Comparison of ENCODE assay signal across 19 mouse cellular contexts in genomic region chr8:64406775-64407490, GRCm38 (mm10).
DNase-seq lines count a peak whose midpoint lies in the region; ATAC-seq lines count a peak whose summit lies in the region.
"Had no signal": no experiment of that assay in that cellular context is flagged by ENCODE, and none has a peak within 500 bp of the region (broad histone marks: within the 10 kb centered on the region; RNA-seq: fewer than 3 reads in every experiment).

No protein-coding gene starts in this region.

- no peak overlapping the region for H3K9ac ChIP-seq in neural tube, embryonic 11.5 days (ENCODE audit: low read length)
- H3K9ac ChIP-seq: hindbrain, embryonic 12.5 days; kidney, embryonic 15.5 days; midbrain, embryonic 13.5 days had no signal

- H3K27ac ChIP-seq in neural tube, embryonic 11.5 days (ENCODE audit: low read depth, low read length), result no peak overlapping the region
- H3K27ac ChIP-seq in embryonic facial prominence, embryonic 10.5 days (replicated peaks), result no peak overlapping the region
- H3K27ac ChIP-seq: heart, embryonic 10.5 days; hindbrain, embryonic 12.5 days; kidney, embryonic 15.5 days; macrophage; midbrain, embryonic 13.5 days had no signal

- H3K9me3 ChIP-seq in neural tube, embryonic 11.5 days (ENCODE audit: control insufficient read depth, low read length), result no peaks in the 10 kb centered on the region
- H3K9me3 ChIP-seq in embryonic facial prominence, embryonic 10.5 days, result no peaks in the 10 kb centered on the region
- H3K9me3 ChIP-seq: heart, embryonic 10.5 days; hindbrain, embryonic 12.5 days; kidney, embryonic 15.5 days; midbrain, embryonic 13.5 days had no signal

- peak; percentile 23 for DNase-seq in neural tube, embryonic 11.5 days (ENCODE audit: low spot score)
- DNase-seq in neural tube, embryonic 10.5 days (ENCODE audit: extremely low spot score, low spot score), result no peak
- peak; percentile 60 for DNase-seq in embryonic facial prominence, embryonic 10.5 days (ENCODE audit: low spot score)
- peak; percentile 49 for DNase-seq in gastrocnemius, postnatal 14 days
- DNase-seq in thymus, postnatal 14 days, result no peak
- no peak for DNase-seq in cerebellum, adult 11-12 months
- no peak for DNase-seq in heart, adult 9 months (ENCODE audit: low spot score in 2 of 2)
- DNase-seq: adrenal gland, postnatal 14 days; cerebellum, adult 2 months; layer of hippocampus, adult 9-11 months; lung, adult 18-20 months; right cerebral cortex, postnatal 14 days; thymus, postnatal 25 days had no signal

- no peaks in the 10 kb centered on the region for H3K4me1 ChIP-seq in neural tube, embryonic 11.5 days (ENCODE audit: control insufficient read depth, insufficient read depth, low read length)
- no peaks in the 10 kb centered on the region for H3K4me1 ChIP-seq in embryonic facial prominence, embryonic 10.5 days
- H3K4me1 ChIP-seq: heart, embryonic 10.5 days; hindbrain, embryonic 12.5 days; kidney, embryonic 15.5 days; midbrain, embryonic 13.5 days had no signal

- H3K36me3 ChIP-seq in neural tube, embryonic 11.5 days (ENCODE audit: control insufficient read depth, insufficient read depth, low read length), result no peaks in the 10 kb centered on the region
- no peaks in the 10 kb centered on the region for H3K36me3 ChIP-seq in embryonic facial prominence, embryonic 10.5 days (replicated peaks)
- H3K36me3 ChIP-seq: heart, embryonic 10.5 days; hindbrain, embryonic 12.5 days; kidney, embryonic 15.5 days; midbrain, embryonic 13.5 days had no signal

- no peak overlapping the region for H3K4me3 ChIP-seq in neural tube, embryonic 11.5 days (ENCODE audit: low read depth, low read length)
- H3K4me3 ChIP-seq in embryonic facial prominence, embryonic 10.5 days, result no peak overlapping the region
- H3K4me3 ChIP-seq: heart, embryonic 10.5 days; hindbrain, embryonic 12.5 days; kidney, embryonic 15.5 days; midbrain, embryonic 13.5 days had no signal

- H3K4me2 ChIP-seq in neural tube, embryonic 11.5 days (ENCODE audit: low read depth), result no peak overlapping the region
- H3K4me2 ChIP-seq: hindbrain, embryonic 12.5 days; kidney, embryonic 15.5 days; midbrain, embryonic 13.5 days had no signal

- ATAC-seq in neural tube, embryonic 11.5 days (ENCODE audit: insufficient read depth, low FRiP score, low TSS enrichment), result no peak
- ATAC-seq: CD4-positive, CD25-positive, alpha-beta regulatory T cell, adult 4 months; midbrain, embryonic 13.5 days had no signal

- intact Hi-C loops in gastrocnemius, postnatal 14 days (cut with DNase I; ENCODE audit: low total_unique reads), result no loop called here

- H3K27me3 ChIP-seq in neural tube, embryonic 11.5 days (ENCODE audit: control insufficient read depth, insufficient read depth, low read length), result no peaks in the 10 kb centered on the region
- no peaks in the 10 kb centered on the region for H3K27me3 ChIP-seq in embryonic facial prominence, embryonic 10.5 days (replicated peaks; ENCODE audit: low read depth, poor library complexity, severe bottlenecking)
- H3K27me3 ChIP-seq: hindbrain, embryonic 12.5 days; kidney, embryonic 15.5 days; midbrain, embryonic 13.5 days had no signal

- 58% methylated on average over 9 of the region's 9 CpGs for WGBS in neural tube, embryonic 11.5 days
- WGBS in embryonic facial prominence, embryonic 10.5 days, result 47% methylated on average over 9 of the region's 9 CpGs

Comparison
In these comparisons a context has a peak if more than half of its experiments do, and no peak if none do; other contexts are left out.
1. DNase-seq: peak in neural tube, embryonic 11.5 days (single experiment), embryonic facial prominence, embryonic 10.5 days (single experiment) and gastrocnemius, postnatal 14 days (single experiment); none in neural tube, embryonic 10.5 days (single experiment), thymus, postnatal 14 days (single experiment), cerebellum, adult 11-12 months (single experiment) and heart, adult 9 months (0 of 2).